Comparison of ENCODE assay signal across 20 mouse cellular contexts in the genomic region with DNA sequence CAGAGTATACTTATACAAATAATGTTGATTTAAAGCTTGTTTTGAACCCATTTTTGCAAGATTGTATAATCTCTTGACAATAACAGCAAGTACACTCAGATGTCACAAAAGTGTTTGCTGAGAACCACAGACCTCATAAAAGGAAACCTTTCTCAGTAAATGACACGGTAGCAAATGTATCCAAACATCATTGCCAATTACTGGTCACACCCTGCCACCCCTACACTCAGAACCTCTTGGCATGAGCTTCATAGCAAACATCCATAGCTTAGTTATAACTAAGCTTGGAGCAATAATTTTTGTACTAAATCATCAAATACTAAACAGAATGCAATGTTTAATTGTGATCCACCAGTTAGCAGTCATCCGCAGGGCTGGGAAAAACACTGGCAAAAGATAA.
"Had no signal": no experiment of that assay in that cellular context is flagged by ENCODE, and none has a peak within 500 bp of the region (broad histone marks: within the 10 kb centered on the region; RNA-seq: fewer than 3 reads in every experiment).

No protein-coding gene starts in this region.

- H3K4me3 ChIP-seq: liver, embryonic 15.5 days; lung, embryonic 15.5 days; megakaryocyte, embryonic 14.5 days; midbrain, embryonic 13.5 days; midbrain, embryonic 15.5 days; neural tube, embryonic 13.5 days; neural tube, embryonic 15.5 days had no signal

- DNase-seq: liver, postnatal 0 days; lung, adult 2 months; lung, postnatal 14 days; lung, postnatal 36 days; retina, postnatal 1 day; right cerebral cortex, adult 18-20 months; right cerebral cortex, postnatal 25 days; right cerebral cortex, postnatal 4 days; spleen, adult 18-20 months; thymus, adult 18-20 months; thymus, postnatal 14 days; thymus, postnatal 36 days had no signal

- H3K27me3 ChIP-seq: liver, embryonic 15.5 days; lung, embryonic 15.5 days; megakaryocyte, embryonic 14.5 days; midbrain, embryonic 13.5 days; midbrain, embryonic 15.5 days; neural tube, embryonic 13.5 days; neural tube, embryonic 15.5 days had no signal

- H3K36me3 ChIP-seq: liver, embryonic 15.5 days; lung, embryonic 15.5 days; midbrain, embryonic 13.5 days; midbrain, embryonic 15.5 days; neural tube, embryonic 13.5 days; neural tube, embryonic 15.5 days had no signal

- H3K27ac ChIP-seq: liver, embryonic 15.5 days; lung, embryonic 15.5 days; macrophage; midbrain, embryonic 13.5 days; midbrain, embryonic 15.5 days; neural tube, embryonic 13.5 days; neural tube, embryonic 15.5 days had no signal

- H3K4me1 ChIP-seq: liver, embryonic 15.5 days; lung, embryonic 15.5 days; megakaryocyte, embryonic 14.5 days had no signal
